Mouse (Mus musculus) limb, embryonic 11.5 days (tissue): ENCODE measurements around the gene A630095N17Rik. TPM values are rescaled to one million over a fixed set of nuclear protein-coding genes. Genes with fewer than 3 reads are reported as not detected.

Experiments used
- ATAC-seq: fragments of 200-750 bp; cut with Nextera tagmentation; 2 replicates; pipeline ENCODE4 v1.8.0; 2017; ENCODE audit warnings: low read depth; ENCODE audit not compliant: insufficient number of reproducible peaks, low FRiP score, low TSS enrichment
- DNase-seq: peaks from one replicate; pipeline ENCODE4 v3.0.0-alpha.2; 2015; ENCODE audit warnings: low spot score
- H3K27ac ChIP-seq: fragments of 300-500 bp; sonication (generic); replicated peaks from 2 replicates; pipeline ENCODE4 v1.5.1; 2014; ENCODE audit warnings: low read depth, mild to moderate bottlenecking, low read length
- H3K27me3 ChIP-seq: fragments of 300-500 bp; sonication (generic); 2 replicates; pipeline ENCODE4 v1.6.1; 2014; ENCODE audit warnings: mild to moderate bottlenecking, low read length, mixed read lengths; ENCODE audit not compliant: control insufficient read depth, insufficient read depth
- H3K36me3 ChIP-seq: fragments of 300-500 bp; sonication (generic); 2 replicates; pipeline ENCODE4 v1.6.1; 2014; ENCODE audit warnings: mild to moderate bottlenecking, low read length, moderate library complexity, mixed read lengths; ENCODE audit not compliant: control insufficient read depth, insufficient read depth
- H3K4me1 ChIP-seq: fragments of 300-500 bp; sonication (generic); 2 replicates; pipeline ENCODE4 v1.6.1; 2014; ENCODE audit warnings: low read length, mixed read lengths; ENCODE audit not compliant: control insufficient read depth, insufficient read depth
- H3K4me2 ChIP-seq: fragments of 300-500 bp; sonication (generic); 2 replicates; pipeline ENCODE4 v1.6.1; 2014; ENCODE audit warnings: low read depth, mild to moderate bottlenecking, moderate library complexity; ENCODE audit not compliant: severe bottlenecking
- H3K4me3 ChIP-seq: fragments of 300-500 bp; sonication (generic); 2 replicates; pipeline ENCODE4 v1.5.1; 2014; ENCODE audit warnings: low read depth, low read length
- H3K9ac ChIP-seq: fragments of 300-500 bp; sonication (generic); 2 replicates; pipeline ENCODE4 v1.6.1; 2014; ENCODE audit warnings: mild to moderate bottlenecking, low read length
- H3K9me3 ChIP-seq: fragments of 300-500 bp; sonication (generic); 2 replicates; pipeline ENCODE4 v1.6.1; 2016; ENCODE audit warnings: low read length; ENCODE audit not compliant: control insufficient read depth
- WGBS: fragments of 180-500 bp; shearing (Covaris S2); extraction: QIAGEN DNeasy Blood & Tissue Kit; methylation state at CpG from one replicate; pipeline ENCODE4 v1.1.7; 2014; 5-methylcytosine and 5-hydroxymethylcytosine counted together
- polyA plus RNA-seq: library from polyadenylated mRNA; unstranded; fragments of >200 nt; fragmentation: Nextera tagmentation; extraction: Ambion mirVana; gene quantifications from 2 replicates; pipeline ENCODE4 v1.2.1, GENCODE M21; 2014

Gene A630095N17Rik
- polyA plus RNA-seq, 1 experiment from 2014 or later: not detected

GRCm38 (mm10) chr1:75191622-75192402 lies 40.1 kb downstream of the A630095N17Rik start, which contains the start of the genes Ankzf1 and Atg9a:
Gene Ankzf1, plus strand, starts transcription at chr1:75192151.
Gene Atg9a, minus strand, starts transcription at chr1:75192196.
- Histone ChIP-seq H3K27ac (peak within 1 kb of the TSS; percentile 59), H3K9ac (peak within 1 kb of the TSS; percentile 79), H3K4me2 (peak within 1 kb of the TSS; percentile 94), H3K27me3 (no peaks in the 10 kb centered on the region), H3K9me3 (no peaks in the 10 kb centered on the region), H3K36me3 (peaks cover 2% of the 10 kb centered on the region), H3K4me3 (peak within 1 kb of the TSS; percentile 68), H3K4me1 (peaks cover 8% of the 10 kb centered on the region)
- WGBS: under 1% methylated on average over 52 of the region's 56 CpGs
- DNase-seq (peak; percentile 93), ATAC-seq (peak; percentile 98)

GRCm38 (mm10) chr1:75191258-75191621 lies 40.7 kb downstream of the A630095N17Rik start:
- Histone ChIP-seq H3K9me3 (no peaks in the 10 kb centered on the region), H3K4me1 (peaks cover 8% of the 10 kb centered on the region), H3K9ac (peak overlapping the region; percentile 72), H3K4me2 (peak overlapping the region; percentile 94), H3K27ac (no peak overlapping the region), H3K4me3 (peak overlapping the region; percentile 68), H3K27me3 (no peaks in the 10 kb centered on the region), H3K36me3 (peaks cover 7% of the 10 kb centered on the region)
- ATAC-seq (no peak; the same call in none of the 2 replicates), DNase-seq (no peak)
- WGBS: 47% methylated on average over 5 of the region's 5 CpGs

GRCm38 (mm10) chr1:75190577-75190976 lies 41.3 kb downstream of the A630095N17Rik start:
- H3K9ac ChIP-seq: no peak overlapping the region
- 71% methylated on average over 2 of the region's 2 CpGs for WGBS
- peaks cover 12% of the 10 kb centered on the region for H3K36me3 ChIP-seq
- DNase-seq (no peak), ATAC-seq (no peak)
- no peaks in the 10 kb centered on the region for H3K9me3 ChIP-seq
- no peak overlapping the region for H3K4me3 ChIP-seq
- H3K27ac ChIP-seq: no peak overlapping the region
- H3K4me1 ChIP-seq: peaks cover 8% of the 10 kb centered on the region
- no peaks in the 10 kb centered on the region for H3K27me3 ChIP-seq
- 0 out of 2 replicates have a peak overlapping the region, but pooled peaks have one; percentile 94 for H3K4me2 ChIP-seq

- no peak for DNase-seq
- H3K9me3 ChIP-seq: no peaks in the 10 kb centered on the region
- H3K27ac ChIP-seq: no peak overlapping the region
- ATAC-seq: no peak
- peaks cover 5% of the 10 kb centered on the region for H3K4me1 ChIP-seq
- 70% methylated on average over 2 of the region's 2 CpGs for WGBS
- no peak overlapping the region for H3K4me3 ChIP-seq
- no peak overlapping the region for H3K9ac ChIP-seq
- no peak overlapping the region for H3K4me2 ChIP-seq
- H3K27me3 ChIP-seq: no peaks in the 10 kb centered on the region
- H3K36me3 ChIP-seq: peaks cover 12% of the 10 kb centered on the region
These were observed 43.9 kb downstream of the A630095N17Rik start for GRCm38 (mm10) chr1:75187914-75188483.

GRCm38 (mm10) chr1:75187126-75187525 lies 44.8 kb downstream of the A630095N17Rik start:
- Histone ChIP-seq H3K27ac (no peak overlapping the region), H3K27me3 (no peaks in the 10 kb centered on the region), H3K4me2 (no peak overlapping the region), H3K36me3 (peaks cover 19% of the 10 kb centered on the region), H3K4me3 (no peak overlapping the region), H3K4me1 (0 out of 2 replicates have a peak, but pooled peaks cover 2% of the 10 kb centered on the region), H3K9ac (no peak overlapping the region), H3K9me3 (no peaks in the 10 kb centered on the region)
- DNase-seq (no peak), ATAC-seq (no peak)

- WGBS: 86% methylated on average over 11 of the region's 11 CpGs
- Histone ChIP-seq H3K4me2 (no peak overlapping the region), H3K9me3 (no peaks in the 10 kb centered on the region), H3K27me3 (no peaks in the 10 kb centered on the region), H3K36me3 (peaks cover 19% of the 10 kb centered on the region), H3K4me3 (no peak overlapping the region), H3K27ac (no peak overlapping the region), H3K9ac (no peak overlapping the region), H3K4me1 (no peaks in the 10 kb centered on the region)
- no peak for ATAC-seq
- no peak for DNase-seq
These were observed 46.4 kb downstream of the A630095N17Rik start for GRCm38 (mm10) chr1:75185495-75185894.

- Histone ChIP-seq H3K27me3 (no peaks in the 10 kb centered on the region), H3K27ac (no peak overlapping the region), H3K9me3 (no peaks in the 10 kb centered on the region), H3K9ac (no peak overlapping the region), H3K4me2 (no peak overlapping the region), H3K4me3 (no peak overlapping the region), H3K36me3 (peaks cover 18% of the 10 kb centered on the region), H3K4me1 (peaks cover 7% of the 10 kb centered on the region)
- no peak for ATAC-seq
- 72% methylated on average over 4 of the region's 4 CpGs for WGBS
- DNase-seq: no peak
These were observed 49.7 kb downstream of the A630095N17Rik start for GRCm38 (mm10) chr1:75182160-75182559.

- 91% methylated on average over 4 of the region's 4 CpGs for WGBS
- no peak for DNase-seq
- Histone ChIP-seq H3K4me2 (no peak overlapping the region), H3K4me1 (peaks cover 7% of the 10 kb centered on the region), H3K36me3 (peaks cover 14% of the 10 kb centered on the region), H3K9me3 (no peaks in the 10 kb centered on the region), H3K4me3 (no peak overlapping the region), H3K27ac (no peak overlapping the region), H3K27me3 (no peaks in the 10 kb centered on the region), H3K9ac (no peak overlapping the region)
- no peak for ATAC-seq
These were observed 50.5 kb downstream of the A630095N17Rik start for GRCm38 (mm10) chr1:75181377-75181870.
